Mouse (Mus musculus) left cerebral cortex, adult 2 months (tissue): ENCODE data around the gene Cbx3. TPM values are rescaled to one million over a fixed set of nuclear protein-coding genes. Genes with fewer than 3 reads are reported as not detected.

Source experiments
- DNase-seq, 2 experiments: peaks; one replicate each; pipeline ENCODE4 v3.0.0; 2021 to 2022; ENCODE audit warnings: low spot score in 2 of 2, mixed read lengths in 1 of 2; ENCODE audit errors: extremely low spot score in 1 of 2
- H3K27ac ChIP-seq: fragments of 200-600 bp; 2 replicates; pipeline ENCODE4 v1.8.1; 2022
- H3K4me3 ChIP-seq: fragments of 200-600 bp; 2 replicates; pipeline ENCODE4 v1.8.1; 2022
- CTCF ChIP-seq: fragments of 200-600 bp; IDR thresholded peaks from 2 replicates; pipeline ENCODE4 v1.8.1; 2022; ENCODE audit warnings: antibody characterized with exemption, mild to moderate bottlenecking, moderate library complexity
- intact Hi-C: fragments of 180-260 bp; cut with DNase I; formaldehyde crosslinking; loops from one replicate; pipeline ENCODE4 v1.15.1; 2025
- total RNA-seq, 2 experiments: library from RNA; stranded (reverse); gene quantifications; 2 replicates each; pipeline ENCODE4 v1.2.3; 2021

The Cbx3 gene
- total RNA-seq, 2 experiments from 2014 or later, result 121 to 128 TPM

DNA sequence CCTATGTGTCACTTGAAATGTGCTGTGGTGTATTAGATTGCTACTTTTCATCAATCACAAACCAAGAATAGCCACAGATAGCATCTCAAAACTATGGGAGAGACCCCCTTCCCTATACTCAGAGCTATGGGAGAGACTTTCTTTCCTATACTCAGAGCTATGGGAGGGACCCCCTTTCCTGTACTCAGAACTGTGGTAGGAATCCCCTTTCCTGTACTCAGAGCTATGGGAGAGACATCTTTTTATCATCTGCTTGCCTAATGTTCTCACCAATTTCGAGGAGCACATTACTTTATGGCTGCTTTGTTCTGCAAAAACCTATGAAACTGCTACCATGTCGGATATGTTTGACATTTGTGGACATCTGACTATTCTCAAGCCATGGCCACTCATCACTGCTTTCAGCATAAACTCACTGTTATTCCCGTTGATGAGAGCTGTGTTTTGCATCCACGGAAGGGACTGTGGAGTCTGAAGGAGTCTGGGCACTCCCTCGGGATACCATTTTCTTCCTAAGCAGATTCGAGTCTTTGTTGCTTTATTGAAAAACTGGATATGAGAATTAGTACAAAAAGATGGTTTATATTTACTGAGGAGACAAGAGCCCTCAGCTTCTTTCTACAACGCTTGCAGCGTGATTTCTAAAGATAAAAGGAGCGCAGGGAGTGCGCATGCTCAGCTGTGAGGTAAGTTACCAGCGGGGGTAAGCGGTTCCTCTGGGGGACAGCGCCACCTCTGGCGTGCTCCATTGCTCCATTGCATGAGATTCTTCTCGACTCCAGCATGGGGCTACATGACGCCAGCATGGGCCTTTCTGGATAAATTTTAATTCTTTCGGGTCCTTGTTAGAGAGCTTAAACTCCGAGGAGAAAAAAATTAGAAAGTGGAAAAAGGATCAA, 38.8 kb downstream of the Cbx3 start:
- intact Hi-C loops, result loop anchor here (1.0 to 2.0 kb wide), 4 partner anchors 36 to 125 kb away; no protein-coding TSS in a partner anchor
- Histone ChIP-seq H3K27ac (peak overlapping the region; percentile 92), H3K4me3 (peak overlapping the region; percentile 55)
- TF ChIP-seq CTCF, result peak; percentile 76
- peak; percentile 65 to 72 for DNase-seq

DNA sequence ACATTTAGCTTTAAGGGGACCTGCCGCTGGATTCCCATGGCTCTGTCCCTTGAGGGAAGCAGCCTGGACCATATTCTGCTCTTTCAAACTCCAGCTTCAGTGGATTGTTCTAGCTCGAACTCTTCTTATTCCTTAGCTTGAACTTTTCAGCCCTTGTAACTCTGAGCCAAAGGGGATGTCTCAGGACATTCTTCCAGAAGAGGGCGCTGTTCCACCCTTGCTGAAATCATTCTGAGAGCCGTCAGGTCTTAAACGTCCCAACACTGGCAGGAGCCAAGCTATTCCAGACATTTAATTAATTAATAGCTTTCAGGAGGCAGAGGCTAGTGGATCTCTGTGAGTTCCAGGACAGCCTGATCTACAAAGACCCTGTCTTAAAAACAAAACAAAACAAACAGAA, 39.9 kb downstream of the Cbx3 start:
- no peak for DNase-seq
- Histone ChIP-seq H3K27ac (no peak overlapping the region), H3K4me3 (no peak overlapping the region)
- TF ChIP-seq CTCF, result peak; percentile 54
- intact Hi-C loops, result no loop called here

DNA sequence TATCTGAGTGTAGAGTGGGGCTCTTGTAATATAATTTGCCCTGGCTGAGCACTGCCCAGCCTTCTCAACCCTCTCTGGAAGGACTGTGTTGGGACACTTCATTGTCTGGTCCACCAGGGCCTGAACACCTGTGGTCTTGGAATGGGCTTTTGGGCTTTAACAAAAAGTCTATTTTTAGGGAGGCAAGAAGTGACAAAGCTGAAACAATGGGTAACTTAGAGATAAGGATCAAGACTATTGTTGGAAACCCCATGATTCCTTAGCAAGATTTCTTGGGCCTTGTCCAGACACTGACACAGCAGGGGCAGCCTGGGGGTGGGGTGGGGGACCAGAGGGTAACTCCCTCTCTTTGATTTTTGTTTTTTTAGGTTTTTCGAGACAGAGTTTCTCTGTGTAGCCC, 40.8 kb downstream of the Cbx3 start:
- no peak; the same call in 1 of the 2 replicates for TF ChIP-seq CTCF
- no peak for DNase-seq
- intact Hi-C loops, result no loop called here
- Histone ChIP-seq H3K27ac (no peak overlapping the region), H3K4me3 (no peak overlapping the region)

DNA sequence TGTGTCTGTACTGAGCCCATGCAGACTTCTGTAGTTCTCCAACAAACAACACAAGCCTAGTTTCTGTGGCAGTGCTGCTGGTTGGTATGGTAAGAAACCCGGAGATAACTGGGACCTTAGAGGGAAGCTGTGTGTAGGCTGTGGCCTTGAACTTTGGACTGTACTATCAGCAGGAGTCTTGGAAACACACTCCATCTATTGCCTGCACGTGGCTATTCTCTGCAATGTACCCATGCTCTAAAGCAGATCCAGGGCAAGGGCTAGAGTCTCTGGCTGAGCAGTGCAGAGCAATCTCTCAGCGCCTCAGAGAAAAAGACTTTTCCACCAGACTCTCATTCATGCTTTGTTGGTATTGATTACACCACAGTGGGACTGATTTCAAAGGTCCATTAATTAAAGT, 43.6 kb downstream of the Cbx3 start:
- no peak for DNase-seq
- TF ChIP-seq CTCF, result no peak
- intact Hi-C loops, result no loop called here
- Histone ChIP-seq H3K4me3 (no peak overlapping the region), H3K27ac (no peak overlapping the region)

DNA sequence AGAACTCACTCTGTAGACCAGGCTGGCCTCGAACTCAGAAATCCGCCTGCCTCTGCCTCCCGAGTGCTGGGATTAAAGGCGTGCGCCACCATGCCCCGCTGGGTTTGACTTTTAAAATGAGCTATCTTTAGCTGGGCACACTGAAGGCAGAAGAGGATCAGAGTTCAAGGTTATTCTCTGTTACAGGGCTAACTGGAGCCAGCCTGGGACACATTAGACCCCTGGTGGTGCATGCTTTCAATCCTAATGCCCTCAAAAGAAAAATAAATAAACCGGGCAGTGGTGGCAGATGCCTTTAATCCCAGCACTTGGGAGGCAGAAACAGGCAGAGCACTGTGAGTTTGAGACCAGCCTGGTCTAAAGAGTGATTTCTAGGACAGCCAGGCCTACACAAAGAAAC, 44.7 kb downstream of the Cbx3 start:
- Histone ChIP-seq H3K27ac (no peak overlapping the region), H3K4me3 (no peak overlapping the region)
- intact Hi-C loops, result no loop called here
- TF ChIP-seq CTCF, result no peak
- no peak for DNase-seq

DNA sequence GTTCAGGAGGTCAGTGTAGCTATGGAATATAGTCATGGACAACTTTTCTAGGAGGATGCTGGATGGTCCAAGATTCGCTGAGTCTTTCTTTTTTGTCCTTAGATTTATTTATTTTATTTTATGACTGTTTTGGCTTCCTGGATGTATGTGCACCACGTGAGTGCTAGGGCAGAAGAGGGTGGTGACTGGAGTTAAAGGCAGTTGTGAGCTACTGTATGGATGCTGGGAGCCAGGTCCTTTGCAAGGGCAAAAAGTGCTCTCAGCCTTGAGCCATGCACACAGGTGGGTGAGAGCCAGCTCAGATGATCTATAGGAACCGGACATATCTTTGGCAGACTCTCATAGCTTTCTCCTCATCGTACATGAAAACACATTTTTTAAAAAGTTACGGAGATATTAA, 53.1 kb downstream of the Cbx3 start:
- DNase-seq, result no peak
- TF ChIP-seq CTCF, result no peak
- H3K27ac ChIP-seq, result peak overlapping the region; percentile 81; the same call in 1 of the 2 replicates
- peak overlapping the region; percentile 83 for H3K4me3 ChIP-seq
- intact Hi-C loops, result loop anchor here (5.0 kb wide), 2 partner anchors 51 to 59 kb away; partner anchors contain the start of gene Cbx3

DNA sequence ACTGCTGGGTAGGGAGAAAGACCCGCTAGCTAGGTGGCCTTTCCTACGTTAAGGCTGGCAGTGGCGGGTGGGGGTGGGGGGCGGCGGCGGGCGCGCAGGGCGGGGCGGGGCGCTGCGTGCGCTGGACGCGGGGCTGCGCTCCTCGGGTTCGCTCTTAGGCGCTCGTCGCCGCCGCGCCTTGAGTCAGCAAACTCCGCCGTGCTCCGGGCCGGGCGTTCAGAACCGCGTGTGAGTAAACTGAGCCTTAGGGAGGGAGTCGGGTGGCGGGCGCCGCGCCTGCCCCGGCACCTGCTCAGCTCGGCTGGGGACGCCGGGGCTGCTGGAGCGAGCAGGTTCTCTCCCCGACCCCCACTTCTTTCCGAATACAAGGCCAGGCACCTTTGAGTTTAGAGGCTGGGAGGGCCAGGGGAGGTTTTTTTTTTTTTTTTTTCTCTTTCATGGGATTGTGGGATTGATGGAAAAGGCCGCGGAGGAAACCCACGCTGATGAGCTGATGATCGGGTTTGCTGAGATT, 53.7 kb downstream of the Cbx3 start, which contains the start of gene Snx10:
Gene Snx10, plus strand, starts transcription at position 95 of the 514 bp plus-strand sequence.
- peak within 1 kb of the TSS; percentile 83 for H3K4me3 ChIP-seq
- TF ChIP-seq CTCF, result no peak
- H3K27ac ChIP-seq, result peak within 1 kb of the TSS; percentile 81
- peak; percentile 67 to 72 for DNase-seq
- intact Hi-C loops, result loop anchor here (5.0 kb wide), 2 partner anchors 52 to 58 kb away; partner anchors contain the start of gene Cbx3

DNA sequence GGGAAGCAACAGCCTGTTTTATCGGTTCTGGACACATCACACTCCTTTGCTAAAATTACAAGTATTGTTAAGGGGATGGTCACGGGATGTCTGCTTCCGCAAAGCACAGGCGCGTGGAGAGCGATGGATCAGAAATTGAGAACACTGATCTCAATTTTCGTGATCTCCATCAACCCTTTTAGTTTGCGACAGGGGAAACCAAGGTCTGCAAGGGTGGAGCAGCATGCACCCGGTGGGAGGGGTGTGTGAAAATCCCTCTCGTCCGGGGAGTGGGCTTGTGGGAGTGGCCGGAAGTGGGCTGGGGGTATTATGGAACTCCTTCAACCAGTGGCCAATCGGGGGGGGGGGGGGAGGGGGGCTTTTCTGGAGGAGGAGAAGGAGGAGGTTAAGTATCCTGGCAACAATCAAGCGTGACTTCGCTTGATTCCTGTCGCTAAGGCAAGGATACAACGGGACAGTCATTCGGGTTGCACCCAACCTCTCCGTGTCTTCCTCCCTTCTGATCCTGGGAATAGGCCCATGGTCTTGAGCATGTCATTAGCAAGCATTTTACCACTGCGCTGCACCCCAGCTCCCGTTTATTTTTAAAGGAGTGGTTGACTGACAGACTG, 54.3 kb downstream of the Cbx3 start:
- Histone ChIP-seq H3K4me3 (peak overlapping the region; percentile 83), H3K27ac (peak overlapping the region; percentile 81)
- DNase-seq, result peak; percentile 21 to 27
- TF ChIP-seq CTCF, result no peak
- intact Hi-C loops, result loop anchor here (5.0 kb wide), 2 partner anchors 52 to 58 kb away; partner anchors contain the start of gene Cbx3

DNA sequence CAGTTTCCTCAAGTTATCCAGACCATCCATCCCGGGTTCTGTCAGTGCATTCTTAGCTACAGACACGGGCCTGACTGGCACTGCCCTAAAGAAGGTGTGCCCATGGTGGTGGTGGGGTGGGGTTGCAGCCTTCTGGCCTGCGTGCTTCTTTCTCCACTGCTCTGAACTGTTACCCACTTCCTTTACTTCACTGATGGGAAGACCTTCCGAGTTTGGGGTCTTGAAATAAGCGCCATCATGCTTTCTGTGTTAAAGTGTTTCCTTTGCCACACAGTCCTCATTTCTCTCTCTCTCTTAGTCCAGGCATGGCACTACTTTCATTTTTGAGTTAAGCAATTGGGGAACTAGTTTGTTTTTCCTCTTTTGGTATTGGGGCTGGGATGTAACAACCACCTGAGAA, 54.8 kb downstream of the Cbx3 start:
- intact Hi-C loops, result no loop called here
- no peak; the same call in 1 of the 2 replicates for TF ChIP-seq CTCF
- DNase-seq, result no peak
- Histone ChIP-seq H3K27ac (peak overlapping the region; percentile 64; the same call in 1 of the 2 replicates), H3K4me3 (peak overlapping the region; percentile 83)

DNA sequence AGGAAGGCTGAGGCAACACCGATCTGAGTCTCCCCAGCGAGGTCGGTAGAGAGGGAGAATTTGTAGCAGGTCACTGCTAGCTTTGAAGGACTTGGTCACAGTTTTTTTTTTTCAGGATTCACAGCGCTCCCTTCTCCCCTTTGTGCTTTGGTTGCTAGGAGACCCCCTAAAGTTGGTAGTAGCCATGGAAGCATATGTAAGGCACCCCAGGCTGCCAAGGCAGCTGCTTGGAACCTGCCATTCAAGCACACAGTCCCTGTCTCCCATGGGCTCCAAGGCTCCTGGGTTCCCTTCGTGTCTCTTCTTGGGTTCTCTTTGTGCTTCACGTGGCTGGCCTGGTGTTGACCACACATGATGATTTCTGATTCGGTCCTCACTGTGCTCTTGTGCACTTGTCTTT, 59.3 kb downstream of the Cbx3 start:
- intact Hi-C loops, result no loop called here

More for the DNA sequence above, 59.3 kb downstream of the Cbx3 start:
- no peak for DNase-seq
- TF ChIP-seq CTCF, result no peak
- H3K4me3 ChIP-seq, result no peak overlapping the region
- no peak overlapping the region for H3K27ac ChIP-seq

Other genes with a start within 250 kb of the Cbx3 start
- 1 to 10 TPM; 1.5 to 1.7 TPM for gene Nfe2l3, start 37.7 kb upstream of the Cbx3 start, total RNA-seq
- gene Hnrnpa2b1, start 466 bp upstream of the Cbx3 start, total RNA-seq, result 100 to 1,000 TPM; 483 to 488 TPM
- gene Snx10, start 53.5 kb downstream of the Cbx3 start, total RNA-seq, result 100 to 1,000 TPM in 1 of 2 experiments, 10 to 100 TPM in 1; 94.9 to 102 TPM